Mouse (Mus musculus): Measurements from ENCODE around the gene Cdh13. TPM values are rescaled to one million over a fixed set of nuclear protein-coding genes. Genes with fewer than 3 reads are reported as not detected.

Gene Cdh13
- polyA plus RNA-seq, 1 experiment from 2014 or later, result 67.7 TPM

DNA sequence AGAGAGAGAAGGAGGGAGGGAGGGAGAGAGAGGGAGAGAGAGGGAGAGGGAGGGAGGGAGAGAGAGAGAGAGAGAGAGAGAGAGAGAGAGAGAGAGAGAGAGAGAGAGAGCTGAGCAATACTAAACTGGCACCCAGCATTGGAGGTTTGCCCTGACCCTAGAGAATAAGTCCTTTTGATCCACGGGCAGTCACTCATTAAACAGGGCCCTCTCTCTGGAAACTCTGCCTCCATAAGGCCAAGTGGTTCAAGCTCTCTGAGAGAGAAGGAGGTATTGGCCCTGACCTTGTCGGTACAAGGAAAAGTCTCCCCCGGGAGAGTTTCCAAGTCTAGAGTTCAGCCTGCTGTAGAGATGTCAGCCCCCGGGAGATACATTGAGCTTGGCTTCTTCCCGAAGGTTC lies 564.5 kb downstream of the Cdh13 start:
- Histone ChIP-seq H3K9ac (ENCODE audit: low read length) (no peak overlapping the region), H3K9me3 (replicated peaks; ENCODE audit: control insufficient read depth, low read length) (no peaks in the 10 kb centered on the region), H3K4me3 (ENCODE audit: low read length) (no peak overlapping the region), H3K4me2 (ENCODE audit: low read depth, low read length) (no peak overlapping the region), H3K27me3 (ENCODE audit: control insufficient read depth, insufficient read depth, low read length) (no peaks in the 10 kb centered on the region), H3K36me3 (ENCODE audit: control insufficient read depth, insufficient read depth) (no peaks in the 10 kb centered on the region), H3K4me1 (ENCODE audit: control insufficient read depth, insufficient read depth, low read length) (no peaks in the 10 kb centered on the region; the same call in 1 of the 2 replicates), H3K27ac (ENCODE audit: low read length) (no peak overlapping the region)
- no peak for ATAC-seq (replicated peaks; ENCODE audit: extremely low read depth, insufficient read depth, low FRiP score)
- 51% methylated on average over 5 of the region's 5 CpGs for WGBS

DNA sequence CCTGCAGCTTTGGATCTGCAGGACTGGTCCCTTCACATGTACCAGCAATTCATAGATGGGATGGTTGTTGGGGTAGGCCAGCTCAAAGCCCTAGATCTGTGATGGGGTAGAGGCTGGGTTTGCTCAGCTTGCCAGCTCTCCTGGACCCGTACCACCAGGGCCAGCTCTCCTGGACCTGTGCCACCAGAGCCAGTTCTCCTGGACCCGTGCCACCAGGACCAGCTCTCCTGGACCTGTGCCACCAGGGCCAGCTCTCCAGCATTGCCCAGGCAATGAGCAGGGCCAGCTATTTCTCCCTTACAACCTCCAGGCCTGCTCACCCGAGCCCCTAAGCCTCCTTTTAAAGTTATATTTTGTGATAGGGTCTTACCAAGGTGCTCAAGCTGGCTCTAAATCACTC lies 566.0 kb downstream of the Cdh13 start:
- 49% methylated on average over 3 of the region's 3 CpGs for WGBS

DNA sequence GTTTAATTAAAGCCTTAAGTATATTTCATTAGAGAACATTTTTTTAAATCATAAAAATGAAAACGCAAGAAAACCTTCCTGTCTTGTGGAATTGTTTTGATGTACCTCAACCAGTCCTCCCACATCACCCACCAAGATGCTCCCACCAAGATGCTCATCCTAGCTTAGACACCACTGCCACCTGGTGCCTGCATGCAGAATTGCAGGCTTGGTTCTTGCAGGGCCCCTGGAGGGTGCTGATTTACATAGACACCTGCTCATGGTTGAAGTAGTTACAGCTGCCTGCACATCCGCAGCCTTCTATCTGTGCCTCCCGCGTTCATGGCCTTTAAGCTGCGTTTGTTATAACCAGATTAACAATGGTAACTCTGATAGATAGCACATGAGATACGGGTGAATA lies 566.8 kb downstream of the Cdh13 start:
- no peaks in the 10 kb centered on the region; the same call in 1 of the 2 replicates for H3K4me1 ChIP-seq (ENCODE audit: control insufficient read depth, insufficient read depth, low read length)
- no peak overlapping the region for H3K4me3 ChIP-seq (ENCODE audit: low read length)
- no peak overlapping the region for H3K4me2 ChIP-seq (ENCODE audit: low read depth, low read length)
- H3K27me3 ChIP-seq (ENCODE audit: control insufficient read depth, insufficient read depth, low read length), result no peaks in the 10 kb centered on the region
- H3K27ac ChIP-seq (ENCODE audit: low read length), result no peak overlapping the region
- no peaks in the 10 kb centered on the region for H3K36me3 ChIP-seq (ENCODE audit: control insufficient read depth, insufficient read depth)
- WGBS, result 19% methylated on average over 6 of the region's 6 CpGs
- no peak overlapping the region for H3K9ac ChIP-seq (ENCODE audit: low read length)
- H3K9me3 ChIP-seq (replicated peaks; ENCODE audit: control insufficient read depth, low read length), result no peaks in the 10 kb centered on the region
- no peak for ATAC-seq (replicated peaks; ENCODE audit: extremely low read depth, insufficient read depth, low FRiP score)

More for the DNA sequence above, 566.0 kb downstream of the Cdh13 start:
- no peaks in the 10 kb centered on the region for H3K9me3 ChIP-seq (replicated peaks; ENCODE audit: control insufficient read depth, low read length)
- no peak overlapping the region for H3K4me2 ChIP-seq (ENCODE audit: low read depth, low read length)
- H3K9ac ChIP-seq (ENCODE audit: low read length), result no peak overlapping the region
- no peak overlapping the region for H3K4me3 ChIP-seq (ENCODE audit: low read length)
- H3K27me3 ChIP-seq (ENCODE audit: control insufficient read depth, insufficient read depth, low read length), result no peaks in the 10 kb centered on the region
- H3K27ac ChIP-seq (ENCODE audit: low read length), result no peak overlapping the region
- H3K4me1 ChIP-seq (ENCODE audit: control insufficient read depth, insufficient read depth, low read length), result no peaks in the 10 kb centered on the region; the same call in 1 of the 2 replicates
- H3K36me3 ChIP-seq (ENCODE audit: control insufficient read depth, insufficient read depth), result no peaks in the 10 kb centered on the region
- no peak; the same call in 1 of the 2 replicates for ATAC-seq (replicated peaks; ENCODE audit: extremely low read depth, insufficient read depth, low FRiP score)

DNA sequence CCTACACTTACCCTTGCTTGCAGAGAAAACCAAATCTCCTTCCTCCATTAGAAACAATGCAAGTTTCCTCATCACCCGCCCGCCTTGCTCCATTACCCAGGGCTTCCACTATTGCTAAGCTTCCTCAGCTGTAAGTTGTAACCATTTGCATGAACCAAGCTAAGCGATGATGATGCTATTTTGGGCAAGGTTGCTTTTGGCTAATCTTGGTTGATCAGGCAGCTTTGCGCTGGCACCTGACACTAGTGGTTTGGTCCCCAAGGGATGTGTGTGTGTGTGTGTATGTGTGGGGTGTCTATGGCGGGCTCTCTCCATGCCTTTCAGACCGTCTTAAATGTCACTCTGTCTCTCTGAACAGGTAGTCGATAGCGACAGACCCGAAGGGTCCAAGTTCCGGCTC lies 567.8 kb downstream of the Cdh13 start:
- ATAC-seq (replicated peaks; ENCODE audit: extremely low read depth, insufficient read depth, low FRiP score), result no peak
- Histone ChIP-seq H3K27me3 (ENCODE audit: control insufficient read depth, insufficient read depth, low read length) (no peaks in the 10 kb centered on the region), H3K4me2 (ENCODE audit: low read depth, low read length) (no peak overlapping the region), H3K36me3 (ENCODE audit: control insufficient read depth, insufficient read depth) (no peaks in the 10 kb centered on the region), H3K9me3 (replicated peaks; ENCODE audit: control insufficient read depth, low read length) (no peaks in the 10 kb centered on the region; the same call in 1 of the 2 replicates), H3K4me3 (ENCODE audit: low read length) (no peak overlapping the region), H3K27ac (ENCODE audit: low read length) (no peak overlapping the region), H3K9ac (ENCODE audit: low read length) (no peak overlapping the region), H3K4me1 (ENCODE audit: control insufficient read depth, insufficient read depth, low read length) (no peaks in the 10 kb centered on the region; the same call in 1 of the 2 replicates)
- 89% methylated on average over 10 of the region's 10 CpGs for WGBS

DNA sequence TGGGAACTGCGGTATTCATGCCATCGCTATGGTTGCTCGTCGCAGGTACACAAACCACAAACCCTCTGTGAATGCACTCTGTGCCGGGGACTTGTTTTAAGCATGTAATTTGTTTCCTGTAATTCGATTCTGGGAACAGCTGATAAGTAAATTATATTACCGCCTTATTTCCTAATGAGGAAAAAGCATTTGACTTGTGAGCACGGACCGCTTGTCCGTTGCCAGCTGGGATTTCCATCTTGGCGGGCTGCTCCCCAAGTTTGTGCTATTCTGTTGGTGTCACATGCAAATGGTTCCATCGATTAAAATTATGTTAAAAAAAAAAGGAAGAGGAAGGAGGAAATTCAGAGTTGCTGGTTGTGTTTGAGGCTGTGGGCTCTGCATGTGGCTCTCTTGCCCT lies 569.3 kb downstream of the Cdh13 start:
- no peak for ATAC-seq (replicated peaks; ENCODE audit: extremely low read depth, insufficient read depth, low FRiP score)

DNA sequence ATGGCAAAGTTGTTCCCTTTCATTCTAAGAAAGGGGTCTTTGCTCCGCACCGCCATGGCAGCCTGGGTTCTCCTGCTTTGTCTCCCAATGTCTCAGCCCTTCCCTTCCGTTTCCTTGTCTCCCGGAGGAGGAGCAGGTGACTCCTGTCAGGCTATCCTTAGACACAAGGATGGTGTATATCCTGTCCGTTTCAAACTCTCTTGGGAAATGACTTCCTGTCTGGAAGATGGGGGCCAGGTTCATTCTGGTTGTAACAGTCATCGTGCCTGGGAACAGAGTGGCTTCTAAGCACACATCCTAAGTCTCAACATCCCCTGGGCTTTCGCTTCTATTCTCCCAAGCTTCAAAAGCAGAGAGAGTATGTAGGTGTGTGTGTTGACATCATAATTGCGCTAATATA lies 571.1 kb downstream of the Cdh13 start:
- 73% methylated on average over 8 of the region's 8 CpGs for WGBS
- H3K9me3 ChIP-seq (replicated peaks; ENCODE audit: control insufficient read depth, low read length), result no peaks in the 10 kb centered on the region; the same call in 1 of the 2 replicates
- H3K9ac ChIP-seq (ENCODE audit: low read length), result no peak overlapping the region
- ATAC-seq (replicated peaks; ENCODE audit: extremely low read depth, insufficient read depth, low FRiP score), result no peak
- no peak overlapping the region for H3K4me3 ChIP-seq (ENCODE audit: low read length)
- H3K27ac ChIP-seq (ENCODE audit: low read length), result no peak overlapping the region
- no peaks in the 10 kb centered on the region for H3K27me3 ChIP-seq (ENCODE audit: control insufficient read depth, insufficient read depth, low read length)
- H3K4me1 ChIP-seq (ENCODE audit: control insufficient read depth, insufficient read depth, low read length), result no peaks in the 10 kb centered on the region; the same call in 1 of the 2 replicates
- no peaks in the 10 kb centered on the region for H3K36me3 ChIP-seq (ENCODE audit: control insufficient read depth, insufficient read depth)
- no peak overlapping the region for H3K4me2 ChIP-seq (ENCODE audit: low read depth, low read length)

More for the DNA sequence above, 569.3 kb downstream of the Cdh13 start:
- Histone ChIP-seq H3K27ac (ENCODE audit: low read length) (no peak overlapping the region), H3K27me3 (ENCODE audit: control insufficient read depth, insufficient read depth, low read length) (no peaks in the 10 kb centered on the region), H3K36me3 (ENCODE audit: control insufficient read depth, insufficient read depth) (no peaks in the 10 kb centered on the region), H3K9me3 (replicated peaks; ENCODE audit: control insufficient read depth, low read length) (no peaks in the 10 kb centered on the region; the same call in 1 of the 2 replicates), H3K4me3 (ENCODE audit: low read length) (no peak overlapping the region), H3K4me1 (ENCODE audit: control insufficient read depth, insufficient read depth, low read length) (no peaks in the 10 kb centered on the region; the same call in 1 of the 2 replicates), H3K9ac (ENCODE audit: low read length) (no peak overlapping the region), H3K4me2 (ENCODE audit: low read depth, low read length) (no peak overlapping the region)
- 81% methylated on average over 12 of the region's 12 CpGs for WGBS

DNA sequence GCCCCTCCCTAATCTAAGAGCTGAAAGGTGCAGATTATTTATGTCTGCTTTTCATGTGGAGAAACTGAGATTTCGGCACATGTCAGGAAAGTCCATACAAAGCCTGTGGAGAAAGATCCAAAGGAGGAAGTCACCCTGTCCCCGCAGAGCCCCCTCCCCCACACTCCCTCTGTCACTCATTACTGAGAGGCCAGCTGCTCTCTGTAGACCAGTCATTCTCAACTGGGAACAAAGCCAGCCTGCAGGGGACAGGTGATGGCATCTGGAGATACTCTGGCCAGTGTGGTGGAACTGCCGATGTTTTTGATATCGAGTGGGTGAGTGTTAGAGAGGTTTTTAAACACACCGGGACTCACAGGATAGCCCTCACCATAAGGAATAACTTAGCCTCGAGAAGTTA lies 582.8 kb downstream of the Cdh13 start:
- WGBS, result 57% methylated on average over 6 of the region's 6 CpGs

DNA sequence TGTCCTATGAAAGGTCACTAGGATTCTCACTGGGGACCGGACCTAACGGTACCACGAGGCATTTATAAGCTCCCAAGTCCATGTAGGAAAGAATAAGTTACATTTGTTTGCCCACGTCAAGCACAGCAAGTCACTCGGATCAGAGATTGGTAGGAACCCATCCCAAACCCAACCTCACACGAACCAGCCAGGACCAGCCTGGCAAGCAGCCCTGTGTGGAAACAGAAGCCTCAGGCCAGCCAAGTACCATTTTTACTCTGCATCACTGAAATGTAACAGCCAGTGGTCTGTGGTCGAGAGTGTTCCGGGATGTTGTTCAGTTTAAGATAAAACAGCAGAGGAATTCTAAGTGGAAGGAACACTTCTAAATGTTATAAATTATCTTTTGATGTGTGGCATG lies 587.2 kb downstream of the Cdh13 start:
- Histone ChIP-seq H3K27me3 (ENCODE audit: control insufficient read depth, insufficient read depth, low read length) (no peaks in the 10 kb centered on the region), H3K9ac (ENCODE audit: low read length) (no peak overlapping the region), H3K9me3 (replicated peaks; ENCODE audit: control insufficient read depth, low read length) (no peaks in the 10 kb centered on the region), H3K4me2 (ENCODE audit: low read depth, low read length) (no peak overlapping the region), H3K27ac (ENCODE audit: low read length) (no peak overlapping the region), H3K36me3 (ENCODE audit: control insufficient read depth, insufficient read depth) (no peaks in the 10 kb centered on the region), H3K4me1 (ENCODE audit: control insufficient read depth, insufficient read depth, low read length) (no peaks in the 10 kb centered on the region), H3K4me3 (ENCODE audit: low read length) (no peak overlapping the region)
- no peak for ATAC-seq (replicated peaks; ENCODE audit: extremely low read depth, insufficient read depth, low FRiP score)
- WGBS, result 79% methylated on average over 8 of the region's 8 CpGs

More for the DNA sequence above, 582.8 kb downstream of the Cdh13 start:
- Histone ChIP-seq H3K4me2 (ENCODE audit: low read depth, low read length) (no peak overlapping the region), H3K4me3 (ENCODE audit: low read length) (no peak overlapping the region), H3K27ac (ENCODE audit: low read length) (no peak overlapping the region), H3K9me3 (replicated peaks; ENCODE audit: control insufficient read depth, low read length) (no peaks in the 10 kb centered on the region), H3K9ac (ENCODE audit: low read length) (no peak overlapping the region), H3K27me3 (ENCODE audit: control insufficient read depth, insufficient read depth, low read length) (no peaks in the 10 kb centered on the region), H3K36me3 (ENCODE audit: control insufficient read depth, insufficient read depth) (no peaks in the 10 kb centered on the region), H3K4me1 (ENCODE audit: control insufficient read depth, insufficient read depth, low read length) (no peaks in the 10 kb centered on the region)
- ATAC-seq (replicated peaks; ENCODE audit: extremely low read depth, insufficient read depth, low FRiP score), result no peak

DNA sequence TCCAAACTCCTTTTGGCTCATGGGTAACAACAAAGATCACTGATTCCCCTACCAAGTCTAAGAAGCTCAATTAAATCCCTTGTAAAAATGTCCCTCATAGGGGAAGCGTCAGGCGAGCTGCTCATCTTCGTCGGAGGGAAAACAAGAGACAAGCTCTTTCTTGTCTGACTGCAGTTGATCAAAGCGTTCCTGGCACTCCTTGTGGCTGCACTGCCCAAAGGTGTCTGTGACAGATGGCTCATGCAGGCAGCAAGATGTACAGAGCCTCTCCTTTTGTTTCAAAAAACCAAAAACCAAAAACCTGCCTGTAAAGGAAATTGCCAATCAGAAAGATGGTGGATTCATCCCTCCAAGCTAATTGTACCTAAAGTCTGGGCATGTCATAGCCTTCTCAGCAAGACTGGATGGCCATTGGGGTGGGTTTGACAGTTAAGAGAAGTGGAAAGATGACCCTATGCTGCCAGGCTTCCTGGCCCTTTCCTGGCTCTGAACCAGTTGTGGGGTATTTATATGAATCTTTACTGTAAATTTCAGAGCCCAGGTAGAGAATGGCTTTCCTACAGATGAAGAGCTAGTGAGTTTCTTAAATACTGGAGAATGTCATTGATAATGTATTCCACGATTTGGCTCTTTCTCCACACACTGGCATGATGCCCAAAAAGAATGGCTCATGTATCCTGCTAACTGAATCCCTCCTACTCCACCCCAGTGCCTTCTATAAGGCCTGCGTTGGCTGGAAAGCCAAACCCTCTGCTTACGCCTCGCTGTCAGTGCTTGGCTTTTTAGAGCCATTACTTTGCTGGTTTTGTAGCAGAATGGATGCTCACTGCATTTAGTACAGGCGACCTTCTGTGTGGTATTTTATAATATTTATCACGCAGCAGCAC lies 596.6 kb downstream of the Cdh13 start:
- WGBS, result 70% methylated on average over 11 of the region's 11 CpGs
- Histone ChIP-seq H3K9ac (ENCODE audit: low read length) (no peak overlapping the region), H3K27me3 (ENCODE audit: control insufficient read depth, insufficient read depth, low read length) (no peaks in the 10 kb centered on the region), H3K36me3 (ENCODE audit: control insufficient read depth, insufficient read depth) (no peaks in the 10 kb centered on the region), H3K27ac (ENCODE audit: low read length) (no peak overlapping the region), H3K4me3 (ENCODE audit: low read length) (no peak overlapping the region), H3K4me2 (ENCODE audit: low read depth, low read length) (no peak overlapping the region), H3K9me3 (replicated peaks; ENCODE audit: control insufficient read depth, low read length) (no peaks in the 10 kb centered on the region), H3K4me1 (ENCODE audit: control insufficient read depth, insufficient read depth, low read length) (no peaks in the 10 kb centered on the region)
- no peak for ATAC-seq (replicated peaks; ENCODE audit: extremely low read depth, insufficient read depth, low FRiP score)
